ENCODE assay signal across 8 mouse cellular contexts in genomic region chr3:95662724-95663449, GRCm38 (mm10). TPM values are rescaled to one million over a fixed set of nuclear protein-coding genes. Genes with fewer than 3 reads are reported as not detected.
A peak's percentile ranks its signal among the peaks of the same experiment; 100 is the strongest.
DNase-seq lines count a peak whose midpoint lies in the region; ATAC-seq lines count a peak whose summit lies in the region.

No protein-coding gene starts in this region.

- peak overlapping the region; percentile 79 for H3K4me2 ChIP-seq in lung, embryonic 15.5 days
- peak overlapping the region; percentile 83; the same call in 1 of the 2 replicates for H3K4me2 ChIP-seq in hindbrain, embryonic 12.5 days (replicated peaks)
- peak overlapping the region; percentile 12; the same call in 1 of the 2 replicates for H3K4me2 ChIP-seq in midbrain, embryonic 15.5 days

- H3K9ac ChIP-seq in lung, embryonic 15.5 days, result no peak overlapping the region
- no peak overlapping the region for H3K9ac ChIP-seq in hindbrain, embryonic 12.5 days
- no peak overlapping the region for H3K9ac ChIP-seq in midbrain, embryonic 15.5 days

- ATAC-seq in lung, embryonic 15.5 days (ENCODE audit: borderline replicate concordance, extremely low read depth, low FRiP score, low TSS enrichment), result no peak
- ATAC-seq in hindbrain, embryonic 12.5 days (ENCODE audit: low FRiP score), result no peak
- no peak for ATAC-seq in midbrain, embryonic 15.5 days (replicated peaks)

- no peak for DNase-seq in lung, postnatal 25 days (ENCODE audit: low spot score)
- DNase-seq in spleen, adult 12 weeks (ENCODE audit: low spot score), result no peak
- no peak for DNase-seq in cerebellum, adult 9-11 months
- no peak for DNase-seq in layer of hippocampus, postnatal 10 days (ENCODE audit: low spot score in 2 of 2)

- H3K27me3 ChIP-seq in lung, embryonic 15.5 days, result no peaks in the 10 kb centered on the region
- H3K27me3 ChIP-seq in hindbrain, embryonic 12.5 days, result no peaks in the 10 kb centered on the region
- H3K27me3 ChIP-seq in midbrain, embryonic 15.5 days (replicated peaks), result no peaks in the 10 kb centered on the region

- peaks cover 35% of the 10 kb centered on the region for H3K36me3 ChIP-seq in lung, embryonic 15.5 days
- H3K36me3 ChIP-seq in hindbrain, embryonic 12.5 days, result peaks cover 38% of the 10 kb centered on the region
- H3K36me3 ChIP-seq in midbrain, embryonic 15.5 days (replicated peaks), result no peaks in the 10 kb centered on the region; the same call in 1 of the 2 replicates

- WGBS in lung, embryonic 15.5 days, result 74% methylated on average over 7 of the region's 7 CpGs
- 86% methylated on average over 7 of the region's 7 CpGs for WGBS in hindbrain, embryonic 12.5 days
- 88% methylated on average over 7 of the region's 7 CpGs for WGBS in midbrain, embryonic 15.5 days

- H3K4me3 ChIP-seq in lung, embryonic 15.5 days, result 0 out of 2 replicates have a peak overlapping the region, but pooled peaks have one; percentile 16
- H3K4me3 ChIP-seq in brown adipose tissue, adult 24 weeks (ENCODE audit: insufficient read depth, low read depth, low read length), result peak overlapping the region; percentile 41
- H3K4me3 ChIP-seq in hindbrain, embryonic 12.5 days, result no peak overlapping the region
- no peak overlapping the region for H3K4me3 ChIP-seq in midbrain, embryonic 15.5 days

- peaks cover 67% of the 10 kb centered on the region for H3K4me1 ChIP-seq in lung, embryonic 15.5 days
- peaks cover 42% of the 10 kb centered on the region for H3K4me1 ChIP-seq in brown adipose tissue, adult 24 weeks (ENCODE audit: control insufficient read depth, insufficient read depth, insufficient read length, low read length)
- peaks cover 54% of the 10 kb centered on the region for H3K4me1 ChIP-seq in hindbrain, embryonic 12.5 days
- peaks cover 49% of the 10 kb centered on the region for H3K4me1 ChIP-seq in midbrain, embryonic 15.5 days

- no peaks in the 10 kb centered on the region for H3K9me3 ChIP-seq in lung, embryonic 15.5 days
- no peaks in the 10 kb centered on the region for H3K9me3 ChIP-seq in hindbrain, embryonic 12.5 days (replicated peaks)
- H3K9me3 ChIP-seq in midbrain, embryonic 15.5 days, result no peaks in the 10 kb centered on the region

- no peak overlapping the region; the same call in 1 of the 2 replicates for H3K27ac ChIP-seq in lung, embryonic 15.5 days
- peak overlapping the region; percentile 84 for H3K27ac ChIP-seq in brown adipose tissue, adult 24 weeks (replicated peaks; ENCODE audit: low read depth, low read length)
- H3K27ac ChIP-seq in hindbrain, embryonic 12.5 days, result no peak overlapping the region
- no peak overlapping the region for H3K27ac ChIP-seq in midbrain, embryonic 15.5 days

RNA-seq across cellular contexts. Expression of gene Mcl1, which starts 4.3 kb away (rescaled TPM):
- polyA plus RNA-seq in lung, embryonic 15.5 days (2015; fragmentation: Nextera tagmentation; extraction: Ambion mirVana), result 64.5 and 65.2 TPM in 2 replicates
- polyA plus RNA-seq in brown adipose tissue, adult 24 weeks (2012; ENCODE audit: insufficient read depth, insufficient read length, missing spikeins), result 56.1 and 61.6 TPM in 2 replicates
- polyA plus RNA-seq in hindbrain, embryonic 12.5 days (2016; fragmentation: Nextera tagmentation; extraction: Ambion mirVana), result 86.4 TPM in 2 replicates
- polyA plus RNA-seq in midbrain, embryonic 15.5 days (2015; fragmentation: Nextera tagmentation; extraction: Ambion mirVana), result 47.8 and 47.9 TPM in 2 replicates
- 10 to 100 TPM; 68.0 TPM for total RNA-seq in layer of hippocampus, postnatal 10 days (2021)

RNA-seq across cellular contexts. Expression of gene Adamtsl4, which starts 24.8 kb away (rescaled TPM):
- polyA plus RNA-seq in lung, embryonic 15.5 days (2015; fragmentation: Nextera tagmentation; extraction: Ambion mirVana), result 3.1 and 5.7 TPM in 2 replicates
- 2.5 and 6.6 TPM in 2 replicates for polyA plus RNA-seq in brown adipose tissue, adult 24 weeks (2012; ENCODE audit: insufficient read depth, insufficient read length, missing spikeins)
- polyA plus RNA-seq in hindbrain, embryonic 12.5 days (2016; fragmentation: Nextera tagmentation; extraction: Ambion mirVana), result 0.65 and 1.2 TPM in 2 replicates
- 1.0 TPM in 2 replicates for polyA plus RNA-seq in midbrain, embryonic 15.5 days (2015; fragmentation: Nextera tagmentation; extraction: Ambion mirVana)
- total RNA-seq in layer of hippocampus, postnatal 10 days (2021), result under 1 TPM; 0.69 to 0.94 TPM

RNA-seq across cellular contexts. Expression of gene Ensa, which starts 38.1 kb away (rescaled TPM):
- polyA plus RNA-seq in lung, embryonic 15.5 days (2015; fragmentation: Nextera tagmentation; extraction: Ambion mirVana), result 65.3 and 69.2 TPM in 2 replicates
- 38.4 and 51.4 TPM in 2 replicates for polyA plus RNA-seq in brown adipose tissue, adult 24 weeks (2012; ENCODE audit: insufficient read depth, insufficient read length, missing spikeins)
- 91.3 and 97.5 TPM in 2 replicates for polyA plus RNA-seq in hindbrain, embryonic 12.5 days (2016; fragmentation: Nextera tagmentation; extraction: Ambion mirVana)
- polyA plus RNA-seq in midbrain, embryonic 15.5 days (2015; fragmentation: Nextera tagmentation; extraction: Ambion mirVana), result 123 and 133 TPM in 2 replicates
- total RNA-seq in layer of hippocampus, postnatal 10 days (2021), result 100 to 1,000 TPM; 220 to 228 TPM

Comparison
In these comparisons a context has a peak if more than half of its experiments do, and no peak if none do; other contexts are left out.
1. H3K4me2 ChIP-seq: peak in every context shown above with its lines; median percentile 83 in hindbrain, embryonic 12.5 days; 79 in lung, embryonic 15.5 days; 12 in midbrain, embryonic 15.5 days.
2. H3K4me3 ChIP-seq: peak in lung, embryonic 15.5 days (single experiment) and brown adipose tissue, adult 24 weeks (single experiment); none in hindbrain, embryonic 12.5 days (single experiment) and midbrain, embryonic 15.5 days (single experiment).